Mouse (Mus musculus) kidney, adult 2 months (tissue): ENCODE results near the gene Slfn2.
A peak's percentile ranks its signal among the peaks of the same experiment; 100 is the strongest.

ENCODE experiments used
- CTCF ChIP-seq: fragments of 200-500 bp; conservative IDR thresholded peaks from 2 replicates; pipeline ENCODE4 v1.5.1; 2011; ENCODE audit warnings: low read depth, mild to moderate bottlenecking, control low read depth, low read length, moderate library complexity, mixed read lengths; ENCODE audit not compliant: insufficient read depth, insufficient read length
- POLR2A ChIP-seq: fragments of 200-500 bp; IDR thresholded peaks from one replicate; pipeline ENCODE4 v1.6.1; 2011; ENCODE audit warnings: low read depth, low read length, control low read depth

- TF ChIP-seq POLR2A, result no peak
- TF ChIP-seq CTCF, result 0 out of 2 replicates have a peak, but pooled peaks have one; percentile 10
Observed at GRCm38 (mm10) chr11:83067982-83068694, 3.2 kb downstream of the Slfn2 start.
